Comparison of ENCODE assay signal across 11 mouse cellular contexts in genomic region chr14:120395501-120395900, GRCm38 (mm10).
"Had no signal": no experiment of that assay in that cellular context is flagged by ENCODE, and none has a peak within 500 bp of the region (broad histone marks: within the 10 kb centered on the region; RNA-seq: fewer than 3 reads in every experiment).

No protein-coding gene starts in this region.

- H3K27ac ChIP-seq: left cerebral cortex, adult 2 months; limb, embryonic 15.5 days; liver, embryonic 13.5 days; midbrain, embryonic 12.5 days; neural tube, embryonic 15.5 days had no signal

- ATAC-seq: intestine, postnatal 0 days; midbrain, embryonic 16.5 days had no signal

- H3K9ac ChIP-seq: limb, embryonic 15.5 days; liver, embryonic 13.5 days; midbrain, embryonic 12.5 days; neural tube, embryonic 15.5 days had no signal

- H3K36me3 ChIP-seq: neural tube, embryonic 15.5 days had no signal

- DNase-seq: liver, embryonic 13.5 days; lung, adult 18-20 months; right cerebral cortex, adult 18-20 months; right cerebral cortex, postnatal 25 days; thymus, postnatal 4 days had no signal

- H3K4me3 ChIP-seq: left cerebral cortex, adult 2 months; limb, embryonic 15.5 days; liver, embryonic 13.5 days; midbrain, embryonic 12.5 days; neural tube, embryonic 15.5 days had no signal

- H3K4me1 ChIP-seq: liver, embryonic 13.5 days; midbrain, embryonic 12.5 days had no signal

- H3K27me3 ChIP-seq: limb, embryonic 15.5 days; liver, embryonic 13.5 days; midbrain, embryonic 12.5 days; neural tube, embryonic 15.5 days had no signal

- H3K4me2 ChIP-seq: limb, embryonic 15.5 days; liver, embryonic 13.5 days; midbrain, embryonic 12.5 days; neural tube, embryonic 15.5 days had no signal

- H3K9me3 ChIP-seq: limb, embryonic 15.5 days; liver, embryonic 13.5 days; midbrain, embryonic 12.5 days; neural tube, embryonic 15.5 days had no signal
